Mouse (Mus musculus) left cerebral cortex, adult 8-10 months (tissue): ENCODE results near the gene Ints11. TPM values are rescaled to one million over a fixed set of nuclear protein-coding genes. Genes with fewer than 3 reads are reported as not detected.

Source experiments
- microRNA-seq, 2 experiments: library from miRNA; unstranded; fragments of <30 nt; microRNA quantifications; one replicate each; pipeline ENCODE4 v1.2.0; 2022
- total RNA-seq, 4 experiments: library from RNA; stranded (reverse); gene quantifications; 2 replicates each; pipeline ENCODE4 v1.2.4; 2022

Ints11 gene
- total RNA-seq, 4 experiments from 2014 or later, result 26.8 to 32.6 (median 30.0) TPM

Small RNA genes lying within 50 kb of the gene (microRNA-seq; reads per million reads assigned to microRNA genes)
- 0 reads per million in 2 experiments for gene Gm22991

Other genes with a start within 250 kb of the Ints11 start
- gene Cdk11b, start 244.7 kb upstream of the Ints11 start, total RNA-seq, result 10 to 100 TPM; 40.1 to 55.0 (median 47.1) TPM
- not detected for gene Gm10563, start 224.1 kb upstream of the Ints11 start, total RNA-seq
- 1 to 10 TPM in 3 of 4 experiments, under 1 TPM in 1; 0.99 to 2.8 (median 2.1) TPM for gene Mmp23, start 216.2 kb upstream of the Ints11 start, total RNA-seq
- 100 to 1,000 TPM; 108 to 124 (median 117) TPM for gene Mib2, start 200.3 kb upstream of the Ints11 start, total RNA-seq
- gene Fndc10, start 175.2 kb upstream of the Ints11 start, total RNA-seq, result 10 to 100 TPM; 31.6 to 37.7 (median 34.7) TPM
- gene Ssu72, start 164.7 kb upstream of the Ints11 start, total RNA-seq, result 100 to 1,000 TPM in 2 of 4 experiments, 10 to 100 TPM in 2; 91.0 to 111 (median 98.8) TPM
- 10 to 100 TPM; 43.9 to 53.3 (median 48.9) TPM for gene Tmem240, start 134.7 kb upstream of the Ints11 start, total RNA-seq
- 10 to 100 TPM; 41.3 to 55.7 (median 51.1) TPM for gene Atad3a, start 108.5 kb upstream of the Ints11 start, total RNA-seq
- gene Vwa1, start 94.8 kb upstream of the Ints11 start, total RNA-seq, result 10 to 100 TPM; 14.0 to 14.9 (median 14.4) TPM
- gene Tmem88b, start 83.7 kb upstream of the Ints11 start, total RNA-seq, result 10 to 100 TPM; 35.4 to 43.6 (median 36.6) TPM
- gene Ankrd65, start 79.1 kb upstream of the Ints11 start, total RNA-seq, result under 1 TPM in 1 of 4 experiments, not detected in 3; 0.35 TPM
- 10 to 100 TPM; 75.3 to 87.1 (median 84.7) TPM for gene Mrpl20, start 66.7 kb upstream of the Ints11 start, total RNA-seq
- gene Ccnl2, start 57.1 kb upstream of the Ints11 start, total RNA-seq, result 10 to 100 TPM; 54.7 to 60.9 (median 57.6) TPM
- 100 to 1,000 TPM; 101 to 109 (median 102) TPM for gene Aurkaip1, start 38.3 kb upstream of the Ints11 start, total RNA-seq
- 10 to 100 TPM in 1 of 4 experiments, 1 to 10 TPM in 3; 8.9 to 10.3 (median 9.3) TPM for gene Mxra8, start 29.9 kb upstream of the Ints11 start, total RNA-seq
- 10 to 100 TPM; 81.1 to 86.5 (median 81.4) TPM for gene Dvl1, start 22.1 kb upstream of the Ints11 start, total RNA-seq
- gene Tas1r3, start 6.2 kb upstream of the Ints11 start, total RNA-seq, result under 1 TPM in 2 of 4 experiments, not detected in 2; 0.30 to 0.39 TPM
- 10 to 100 TPM; 30.1 to 48.4 (median 33.7) TPM for gene Cptp, start 106 bp upstream of the Ints11 start, total RNA-seq
- gene Pusl1, start 22.2 kb downstream of the Ints11 start, total RNA-seq, result 10 to 100 TPM; 49.0 to 65.6 (median 58.5) TPM
- gene Acap3, start 22.3 kb downstream of the Ints11 start, total RNA-seq, result 100 to 1,000 TPM; 108 to 128 (median 122) TPM
- gene Ube2j2, start 74.3 kb downstream of the Ints11 start, total RNA-seq, result 10 to 100 TPM; 57.7 to 67.6 (median 65.2) TPM
- gene C1qtnf12, start 92.8 kb downstream of the Ints11 start, total RNA-seq, result 10 to 100 TPM; 16.0 to 26.1 (median 23.8) TPM
- 10 to 100 TPM in 2 of 4 experiments, 1 to 10 TPM in 2; 9.3 to 12.6 (median 10.5) TPM for gene B3galt6, start 123.1 kb downstream of the Ints11 start, total RNA-seq
- 100 to 1,000 TPM; 206 to 235 (median 221) TPM for gene Sdf4, start 123.3 kb downstream of the Ints11 start, total RNA-seq
- gene Tnfrsf4, start 144.3 kb downstream of the Ints11 start, total RNA-seq, result 1 to 10 TPM in 3 of 4 experiments, under 1 TPM in 1; 0.91 to 3.5 (median 1.5) TPM
- not detected for gene Tnfrsf18, start 156.6 kb downstream of the Ints11 start, total RNA-seq
- under 1 TPM; 0.30 to 0.64 (median 0.44) TPM for gene Ttll10, start 189.9 kb downstream of the Ints11 start, total RNA-seq
- 10 to 100 TPM; 28.4 to 30.7 (median 29.0) TPM for gene 9430015G10Rik, start 240.4 kb downstream of the Ints11 start, total RNA-seq